Mouse (Mus musculus): ENCODE measurements at regions not wholly inside any gene's neighbourhood (a gene's known extent, or its start where the extent isn't known, plus 50 kb on each side); places are given as distances from the start of the nearest gene placed in this dataset.

DNA sequence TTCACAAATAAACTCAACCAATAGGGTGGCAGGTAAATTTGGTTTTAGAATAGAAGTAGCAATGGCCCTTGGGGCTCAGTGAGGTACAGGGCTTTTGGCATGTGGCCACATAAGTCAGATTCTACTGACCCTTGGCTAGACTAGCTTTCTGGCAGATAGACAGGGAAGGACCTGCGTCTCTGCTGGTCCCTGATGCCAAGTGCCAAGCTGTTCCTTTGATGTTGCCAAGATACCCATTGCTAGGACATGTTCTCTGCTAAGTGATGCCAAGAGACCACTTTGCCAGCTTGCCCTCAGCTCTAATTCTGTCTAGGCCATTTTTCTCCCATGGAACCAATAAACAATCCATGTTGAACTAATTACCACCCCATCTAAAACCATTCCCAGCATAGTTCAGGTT lies 110.5 kb upstream of the Adcy1 start:
- no peak overlapping the region for H3K27ac ChIP-seq (ENCODE audit: low read depth, low read length)
- no peaks in the 10 kb centered on the region for H3K36me3 ChIP-seq (ENCODE audit: control insufficient read depth, insufficient read depth, low read length)
- H3K9ac ChIP-seq (ENCODE audit: low read depth, low read length): no peak overlapping the region
- no peak for ATAC-seq (replicated peaks; ENCODE audit: insufficient number of reproducible peaks, low FRiP score, low TSS enrichment)
- no peak overlapping the region for H3K4me3 ChIP-seq (ENCODE audit: low read depth, low read length)
- H3K27me3 ChIP-seq (ENCODE audit: control insufficient read depth, insufficient read depth, low read length): no peaks in the 10 kb centered on the region
- H3K4me1 ChIP-seq (ENCODE audit: control insufficient read depth, insufficient read depth, low read length): no peaks in the 10 kb centered on the region
- 86% methylated on average over 1 of the region's 1 CpGs for WGBS (ENCODE audit: insufficient replicate concordance)
- no peaks in the 10 kb centered on the region for H3K9me3 ChIP-seq (replicated peaks; ENCODE audit: control insufficient read depth, low read length)
- no peak overlapping the region for H3K4me2 ChIP-seq

DNA sequence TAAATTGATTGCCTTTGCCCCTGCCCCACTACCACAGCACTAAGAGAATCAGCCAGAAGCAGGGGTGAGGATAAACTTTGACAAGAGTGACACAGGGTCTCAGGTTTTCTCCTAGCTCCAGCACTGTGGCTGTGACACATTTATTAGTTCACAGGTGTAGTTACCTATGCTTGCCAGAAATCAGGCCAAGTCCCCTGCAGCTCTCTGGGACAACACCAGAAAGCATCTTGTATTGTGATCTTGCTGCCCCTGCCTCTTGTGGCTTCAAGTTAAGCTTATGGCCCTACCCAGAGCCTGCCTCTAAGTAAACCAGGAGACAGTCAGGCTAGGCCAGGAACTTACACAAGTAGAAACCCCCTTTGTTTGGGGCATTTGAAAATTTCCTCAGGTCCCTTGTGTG lies 111.9 kb upstream of the Adcy1 start:
- no peak for ATAC-seq (replicated peaks; ENCODE audit: insufficient number of reproducible peaks, low FRiP score, low TSS enrichment)
- Histone ChIP-seq H3K9ac (ENCODE audit: low read depth, low read length) (no peak overlapping the region), H3K27ac (ENCODE audit: low read depth, low read length) (no peak overlapping the region), H3K9me3 (replicated peaks; ENCODE audit: control insufficient read depth, low read length) (no peaks in the 10 kb centered on the region), H3K36me3 (ENCODE audit: control insufficient read depth, insufficient read depth, low read length) (no peaks in the 10 kb centered on the region), H3K4me2 (no peak overlapping the region), H3K4me1 (ENCODE audit: control insufficient read depth, insufficient read depth, low read length) (no peaks in the 10 kb centered on the region), H3K4me3 (ENCODE audit: low read depth, low read length) (no peak overlapping the region), H3K27me3 (ENCODE audit: control insufficient read depth, insufficient read depth, low read length) (no peaks in the 10 kb centered on the region)

GRCm38 (mm10) chr11:6949051-6949450 lies 111.6 kb upstream of the Gm11983 start:
- H3K9me3 ChIP-seq (replicated peaks; ENCODE audit: control insufficient read depth, low read length): no peaks in the 10 kb centered on the region
- H3K4me2 ChIP-seq: no peak overlapping the region
- no peaks in the 10 kb centered on the region for H3K4me1 ChIP-seq (ENCODE audit: control insufficient read depth, insufficient read depth, low read length)
- no peak for ATAC-seq (replicated peaks; ENCODE audit: insufficient number of reproducible peaks, low FRiP score, low TSS enrichment)
- H3K36me3 ChIP-seq (ENCODE audit: control insufficient read depth, insufficient read depth, low read length): no peaks in the 10 kb centered on the region
- H3K9ac ChIP-seq (ENCODE audit: low read depth, low read length): no peak overlapping the region
- 64% methylated on average over 2 of the region's 2 CpGs for WGBS (ENCODE audit: insufficient replicate concordance)
- H3K27me3 ChIP-seq (ENCODE audit: control insufficient read depth, insufficient read depth, low read length): no peaks in the 10 kb centered on the region
- no peak overlapping the region for H3K4me3 ChIP-seq (ENCODE audit: low read depth, low read length)
- H3K27ac ChIP-seq (ENCODE audit: low read depth, low read length): no peak overlapping the region

GRCm38 (mm10) chr11:6934157-6934556 lies 96.7 kb upstream of the Gm11983 start:
- H3K4me1 ChIP-seq (ENCODE audit: control insufficient read depth, insufficient read depth, low read length): no peaks in the 10 kb centered on the region
- H3K9me3 ChIP-seq (replicated peaks; ENCODE audit: control insufficient read depth, low read length): no peaks in the 10 kb centered on the region
- no peak overlapping the region for H3K4me3 ChIP-seq (ENCODE audit: low read depth, low read length)
- no peaks in the 10 kb centered on the region for H3K27me3 ChIP-seq (ENCODE audit: control insufficient read depth, insufficient read depth, low read length)
- no peaks in the 10 kb centered on the region for H3K36me3 ChIP-seq (ENCODE audit: control insufficient read depth, insufficient read depth, low read length)
- 80% methylated on average over 1 of the region's 1 CpGs for WGBS (ENCODE audit: insufficient replicate concordance)
- no peak for ATAC-seq (replicated peaks; ENCODE audit: insufficient number of reproducible peaks, low FRiP score, low TSS enrichment)
- no peak overlapping the region for H3K9ac ChIP-seq (ENCODE audit: low read depth, low read length)
- no peak overlapping the region for H3K4me2 ChIP-seq
- no peak overlapping the region for H3K27ac ChIP-seq (ENCODE audit: low read depth, low read length)

DNA sequence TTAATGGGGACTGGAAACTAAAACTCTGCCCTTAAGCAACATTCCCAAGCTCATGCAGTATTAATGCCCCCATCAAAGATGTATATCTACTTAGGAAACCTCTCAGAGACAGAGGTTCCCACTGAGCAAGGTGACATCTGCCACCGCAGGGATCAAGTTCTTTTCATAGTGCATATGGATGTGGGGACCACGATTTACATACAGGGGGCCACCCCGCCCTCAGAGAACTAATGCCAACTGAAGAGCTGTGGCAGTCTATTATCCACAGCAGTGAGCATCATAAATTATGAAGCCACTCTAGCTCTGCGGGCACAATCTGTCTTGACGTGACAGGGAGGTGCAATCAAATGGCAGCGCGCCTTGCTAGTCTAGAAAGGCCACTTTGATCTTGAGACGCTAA lies 88.6 kb upstream of the Gm11983 start:
- no peak overlapping the region for H3K27ac ChIP-seq (ENCODE audit: low read depth, low read length)
- peaks cover 2% of the 10 kb centered on the region; the same call in 1 of the 2 replicates for H3K4me1 ChIP-seq (ENCODE audit: control insufficient read depth, insufficient read depth, low read length)
- H3K4me3 ChIP-seq (ENCODE audit: low read depth, low read length): no peak overlapping the region
- no peaks in the 10 kb centered on the region for H3K27me3 ChIP-seq (ENCODE audit: control insufficient read depth, insufficient read depth, low read length)
- WGBS (ENCODE audit: insufficient replicate concordance): 80% methylated on average over 8 of the region's 8 CpGs
- no peaks in the 10 kb centered on the region for H3K36me3 ChIP-seq (ENCODE audit: control insufficient read depth, insufficient read depth, low read length)
- H3K9ac ChIP-seq (ENCODE audit: low read depth, low read length): no peak overlapping the region
- H3K9me3 ChIP-seq (replicated peaks; ENCODE audit: control insufficient read depth, low read length): no peaks in the 10 kb centered on the region
- no peak for ATAC-seq (replicated peaks; ENCODE audit: insufficient number of reproducible peaks, low FRiP score, low TSS enrichment)
- no peak overlapping the region for H3K4me2 ChIP-seq

DNA sequence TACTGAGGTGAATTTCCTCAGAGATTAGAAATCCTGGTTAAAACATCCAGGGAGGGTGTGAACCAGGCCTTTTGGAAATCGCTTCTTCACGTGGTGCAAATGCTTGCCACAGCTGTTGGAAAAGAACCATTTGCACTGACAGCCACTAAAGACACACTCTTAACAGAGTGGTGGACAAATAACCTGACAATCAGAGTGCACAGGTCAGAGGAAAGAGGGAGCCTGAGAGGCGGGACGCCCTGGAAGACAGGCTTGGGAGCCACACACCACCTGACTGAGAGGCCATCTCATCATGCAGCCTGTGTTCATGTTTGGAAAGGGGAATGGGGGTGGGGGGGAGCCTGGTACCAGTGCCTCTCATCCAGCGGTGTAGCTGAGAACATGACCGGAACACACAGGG lies 87.0 kb upstream of the Gm11983 start:
- ATAC-seq (replicated peaks; ENCODE audit: insufficient number of reproducible peaks, low FRiP score, low TSS enrichment): no peak
- 15% methylated on average over 6 of the region's 6 CpGs for WGBS (ENCODE audit: insufficient replicate concordance)
- Histone ChIP-seq H3K9ac (ENCODE audit: low read depth, low read length) (no peak overlapping the region), H3K4me2 (peak overlapping the region; percentile 52), H3K9me3 (replicated peaks; ENCODE audit: control insufficient read depth, low read length) (no peaks in the 10 kb centered on the region), H3K27me3 (ENCODE audit: control insufficient read depth, insufficient read depth, low read length) (no peaks in the 10 kb centered on the region), H3K4me1 (ENCODE audit: control insufficient read depth, insufficient read depth, low read length) (peaks cover 2% of the 10 kb centered on the region; the same call in 1 of the 2 replicates), H3K4me3 (ENCODE audit: low read depth, low read length) (no peak overlapping the region), H3K27ac (ENCODE audit: low read depth, low read length) (no peak overlapping the region), H3K36me3 (ENCODE audit: control insufficient read depth, insufficient read depth, low read length) (no peaks in the 10 kb centered on the region)

- WGBS (ENCODE audit: insufficient replicate concordance): 4% methylated on average over 6 of the region's 6 CpGs
- no peak overlapping the region for H3K27ac ChIP-seq (ENCODE audit: low read depth, low read length)
- H3K4me2 ChIP-seq: peak overlapping the region; percentile 52
- H3K4me1 ChIP-seq (ENCODE audit: control insufficient read depth, insufficient read depth, low read length): peaks cover 2% of the 10 kb centered on the region; the same call in 1 of the 2 replicates
- no peaks in the 10 kb centered on the region for H3K36me3 ChIP-seq (ENCODE audit: control insufficient read depth, insufficient read depth, low read length)
- no peak overlapping the region for H3K9ac ChIP-seq (ENCODE audit: low read depth, low read length)
- ATAC-seq (replicated peaks; ENCODE audit: insufficient number of reproducible peaks, low FRiP score, low TSS enrichment): 0 out of 2 replicates have a peak, but pooled peaks have one; percentile 46
- no peaks in the 10 kb centered on the region for H3K27me3 ChIP-seq (ENCODE audit: control insufficient read depth, insufficient read depth, low read length)
- peak overlapping the region; percentile 25; the same call in 1 of the 2 replicates for H3K4me3 ChIP-seq (ENCODE audit: low read depth, low read length)
- H3K9me3 ChIP-seq (replicated peaks; ENCODE audit: control insufficient read depth, low read length): no peaks in the 10 kb centered on the region
Measured at GRCm38 (mm10) chr11:6923917-6924316, 86.5 kb upstream of the Gm11983 start.

DNA sequence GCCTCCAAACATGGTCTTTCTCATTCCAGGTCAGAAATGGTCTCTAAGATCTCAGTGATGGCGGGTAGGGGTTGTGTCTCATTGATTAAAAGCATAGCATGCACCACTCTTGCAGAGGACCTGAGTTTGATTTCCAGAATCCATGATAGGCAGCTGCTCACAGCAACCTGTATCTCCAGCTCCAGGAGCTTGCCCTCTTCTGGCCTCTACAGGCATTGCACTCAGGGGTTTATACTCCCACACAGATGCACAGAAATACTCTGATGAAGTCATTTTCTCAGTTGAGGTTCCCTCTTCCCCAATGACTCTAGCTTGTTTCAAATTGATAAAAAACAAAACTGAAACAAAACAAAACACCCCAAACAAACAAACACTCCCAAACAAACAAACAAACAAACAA lies 81.1 kb upstream of the Gm11983 start:
- Histone ChIP-seq H3K9ac (ENCODE audit: low read depth, low read length) (no peak overlapping the region), H3K4me1 (ENCODE audit: control insufficient read depth, insufficient read depth, low read length) (no peaks in the 10 kb centered on the region), H3K27me3 (ENCODE audit: control insufficient read depth, insufficient read depth, low read length) (no peaks in the 10 kb centered on the region), H3K27ac (ENCODE audit: low read depth, low read length) (no peak overlapping the region), H3K4me3 (ENCODE audit: low read depth, low read length) (no peak overlapping the region), H3K9me3 (replicated peaks; ENCODE audit: control insufficient read depth, low read length) (0 out of 2 replicates have a peak, but pooled peaks cover 3% of the 10 kb centered on the region), H3K4me2 (no peak overlapping the region), H3K36me3 (ENCODE audit: control insufficient read depth, insufficient read depth, low read length) (no peaks in the 10 kb centered on the region)
- WGBS (ENCODE audit: insufficient replicate concordance): 100% methylated on average over 1 of the region's 1 CpGs
- no peak for ATAC-seq (replicated peaks; ENCODE audit: insufficient number of reproducible peaks, low FRiP score, low TSS enrichment)

- WGBS (ENCODE audit: insufficient replicate concordance): 54% methylated on average over 5 of the region's 5 CpGs
- Histone ChIP-seq H3K4me1 (ENCODE audit: control insufficient read depth, insufficient read depth, low read length) (no peaks in the 10 kb centered on the region), H3K4me2 (no peak overlapping the region)
Measured at GRCm38 (mm10) chr11:6905630-6906029, 68.2 kb upstream of the Gm11983 start.

More at GRCm38 (mm10) chr11:6905630-6906029, 68.2 kb upstream of the Gm11983 start:
- Histone ChIP-seq H3K27ac (ENCODE audit: low read depth, low read length) (no peak overlapping the region), H3K9me3 (replicated peaks; ENCODE audit: control insufficient read depth, low read length) (no peaks in the 10 kb centered on the region), H3K36me3 (ENCODE audit: control insufficient read depth, insufficient read depth, low read length) (no peaks in the 10 kb centered on the region), H3K27me3 (ENCODE audit: control insufficient read depth, insufficient read depth, low read length) (no peaks in the 10 kb centered on the region), H3K9ac (ENCODE audit: low read depth, low read length) (no peak overlapping the region), H3K4me3 (ENCODE audit: low read depth, low read length) (no peak overlapping the region)
- no peak for ATAC-seq (replicated peaks; ENCODE audit: insufficient number of reproducible peaks, low FRiP score, low TSS enrichment)

Measured in heart, embryonic 11.5 days (tissue).